Mouse (Mus musculus): ENCODE results near the gene Utp14a.
"Not testable (repeated sequence)": the region's sequence is repeated elsewhere in the genome, so short reads cannot be mapped to it uniquely, and the experiment has no call there.

Utp14a gene

DNA sequence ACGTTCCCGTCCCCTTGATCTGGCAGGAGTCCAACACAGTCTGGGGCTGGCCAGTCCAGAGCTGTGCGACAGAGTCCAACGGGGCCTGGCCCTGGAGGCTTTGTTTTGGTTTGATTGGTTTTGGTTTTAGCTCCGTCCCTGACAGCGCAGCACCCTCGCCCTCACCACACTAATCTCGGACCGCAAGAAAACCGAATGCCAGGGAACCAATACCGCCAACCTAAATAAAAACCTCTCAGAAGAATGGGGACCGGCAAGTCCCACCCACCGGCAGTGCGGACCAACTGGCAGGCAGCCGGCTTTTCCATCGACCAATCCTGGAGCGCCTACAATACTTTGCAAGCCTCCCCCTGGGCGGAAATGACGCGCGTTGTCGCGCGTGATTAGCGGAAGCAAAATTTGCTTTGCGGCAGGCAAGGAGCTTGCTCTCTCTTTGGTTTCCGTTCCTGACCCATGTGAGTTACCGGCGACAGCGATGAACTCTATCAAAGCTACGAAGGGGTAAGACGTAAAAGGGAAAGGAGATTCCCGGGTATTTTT is at the start of gene Utp14a:
TSS of gene Utp14a (plus strand) at position 395 of the 540 bp plus-strand sequence.
- peak; percentile 65 for DNase-seq (ENCODE audit: low spot score)

GRCm38 (mm10) chrX:48207761-48208487 is 48.7 kb upstream of the Utp14a start:
- DNase-seq (ENCODE audit: low spot score) = no peak

DNA sequence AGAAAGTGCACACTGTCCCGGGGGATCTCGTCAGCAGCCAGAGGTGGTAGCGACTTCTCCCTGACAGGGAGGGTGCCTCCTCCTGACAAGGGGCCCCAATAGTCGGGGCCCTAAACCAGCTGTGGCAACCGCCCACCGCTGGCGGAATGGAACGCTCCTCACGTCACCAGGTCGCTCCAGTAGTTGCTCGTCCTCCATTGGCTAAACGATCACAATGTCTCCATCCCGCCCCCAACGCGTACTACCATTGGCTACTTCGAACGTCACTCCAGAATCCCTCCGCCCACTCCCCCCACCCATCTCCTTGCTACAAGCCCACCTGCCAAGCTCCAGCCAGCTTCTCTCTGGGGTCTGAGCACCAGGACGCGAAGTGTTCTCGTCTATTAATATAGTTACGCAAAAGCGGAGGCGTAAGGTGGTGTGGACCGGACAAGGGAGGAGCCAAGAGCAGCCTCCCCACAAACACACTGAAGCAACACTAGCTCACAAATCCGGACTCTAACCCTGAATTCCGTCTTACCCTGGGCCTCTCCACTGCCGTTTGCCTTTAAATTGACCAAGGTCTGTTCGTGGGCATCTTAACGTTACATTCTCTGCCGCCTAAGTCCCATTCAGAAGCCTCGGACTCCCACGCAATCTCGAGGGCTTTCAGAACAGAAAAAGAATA is 48.0 kb upstream of the Utp14a start, which contains the start of gene Zdhhc9:
TSS of gene Zdhhc9 (minus strand) at position 360 of the 667 bp plus-strand sequence.
- peak; percentile 33 for DNase-seq (ENCODE audit: low spot score)

GRCm38 (mm10) chrX:48209746-48210145 is 46.9 kb upstream of the Utp14a start:
- not testable (repeated sequence) for DNase-seq (ENCODE audit: low spot score)

DNA sequence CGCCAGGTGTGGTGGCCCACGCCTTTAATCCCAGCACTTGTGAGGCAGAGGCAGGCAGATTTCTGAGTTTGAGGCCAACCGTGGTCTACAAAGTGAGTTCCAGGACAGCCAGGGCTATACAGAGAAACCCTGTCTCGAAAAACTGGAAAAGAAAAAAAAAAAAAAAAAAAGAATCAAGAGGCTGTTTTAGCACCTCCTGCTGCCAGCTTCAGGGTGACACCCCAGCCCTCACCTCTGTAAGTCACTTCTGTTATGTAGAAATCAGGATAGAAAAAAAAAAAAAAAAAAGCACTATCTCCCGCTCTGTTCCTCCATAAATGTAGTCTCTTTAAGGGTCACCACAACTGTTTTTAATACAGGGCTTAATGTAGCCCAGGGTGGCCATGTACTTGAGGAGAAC is 37.2 kb upstream of the Utp14a start:
- no peak for DNase-seq (ENCODE audit: low spot score)

DNA sequence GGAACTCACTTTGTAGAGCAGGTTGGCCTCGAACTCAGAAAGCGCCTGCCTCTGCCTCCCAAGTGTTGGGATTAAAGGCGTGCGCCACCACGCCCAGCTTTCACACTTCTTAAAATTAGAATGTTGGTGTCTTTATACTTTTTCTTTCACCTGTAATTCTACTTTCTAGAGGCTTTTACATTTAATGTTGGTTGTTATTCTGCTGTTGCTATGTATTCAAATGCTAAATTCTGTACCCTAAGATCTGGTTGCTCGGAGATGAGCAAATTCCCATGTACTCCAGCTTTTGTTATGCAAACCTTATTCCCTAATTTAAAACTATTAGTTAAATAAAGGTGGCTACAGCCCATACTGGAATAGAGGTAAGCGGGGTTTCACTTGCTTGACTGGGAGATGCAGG is 34.0 kb upstream of the Utp14a start:
- no peak for DNase-seq (ENCODE audit: low spot score)

- DNase-seq (ENCODE audit: low spot score) = no peak
These were observed 30.4 kb upstream of the Utp14a start for GRCm38 (mm10) chrX:48226225-48226624.

- no peak for DNase-seq (ENCODE audit: low spot score)
These were observed 22.2 kb upstream of the Utp14a start for GRCm38 (mm10) chrX:48234417-48234816.

DNA sequence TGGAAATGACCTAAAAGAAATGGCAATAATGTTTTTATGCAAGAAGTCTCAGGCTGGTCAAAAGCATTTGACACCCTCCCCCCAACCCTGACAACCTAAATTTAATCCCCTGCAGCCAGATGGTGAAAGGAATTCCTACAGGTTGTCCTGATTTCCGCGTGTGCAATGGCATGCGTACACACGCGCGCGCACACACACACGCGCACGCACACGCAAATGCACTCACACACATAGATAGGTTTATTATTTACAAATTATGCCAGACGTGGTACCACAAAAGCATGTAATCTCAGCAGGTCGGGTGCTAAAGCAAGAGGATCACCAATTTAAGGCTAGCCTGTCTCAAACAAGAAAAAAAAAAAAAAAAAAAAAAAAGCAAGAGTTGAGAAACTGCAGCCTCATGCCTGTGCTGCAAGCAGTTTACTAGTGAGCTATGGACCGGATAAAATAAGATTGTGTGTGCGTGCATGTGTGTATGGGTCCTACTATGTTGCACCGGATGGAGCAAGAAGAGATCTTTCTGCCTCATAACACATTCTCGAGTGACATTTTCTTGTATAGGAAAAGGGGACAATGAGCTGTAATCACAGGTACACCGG is 733 bp upstream of the Utp14a start:
- DNase-seq (ENCODE audit: low spot score) = no peak

DNA sequence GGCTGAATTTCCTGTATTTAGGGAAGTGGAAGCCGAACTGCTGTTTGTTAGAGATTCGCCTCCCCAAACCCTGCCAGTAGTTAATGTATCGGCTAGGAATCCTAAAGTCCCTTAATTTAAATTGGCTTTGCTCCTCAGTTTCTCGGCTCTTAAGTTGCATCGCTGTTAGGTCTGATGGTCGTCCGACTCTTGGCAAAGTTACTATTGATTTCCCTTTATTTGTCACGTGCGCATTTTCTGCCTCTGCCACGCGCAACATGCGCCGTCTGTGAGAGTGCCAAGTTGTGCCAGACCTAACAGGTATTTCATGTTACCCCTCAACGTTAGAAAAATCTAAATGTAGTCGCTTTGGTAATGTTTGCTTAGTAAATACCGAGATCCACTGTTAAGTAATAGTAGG is 349 bp downstream of the Utp14a start:
- DNase-seq (ENCODE audit: low spot score) = no peak

GRCm38 (mm10) chrX:48271671-48272070 is 15.0 kb downstream of the Utp14a start:
- DNase-seq (ENCODE audit: low spot score) = no peak

DNA sequence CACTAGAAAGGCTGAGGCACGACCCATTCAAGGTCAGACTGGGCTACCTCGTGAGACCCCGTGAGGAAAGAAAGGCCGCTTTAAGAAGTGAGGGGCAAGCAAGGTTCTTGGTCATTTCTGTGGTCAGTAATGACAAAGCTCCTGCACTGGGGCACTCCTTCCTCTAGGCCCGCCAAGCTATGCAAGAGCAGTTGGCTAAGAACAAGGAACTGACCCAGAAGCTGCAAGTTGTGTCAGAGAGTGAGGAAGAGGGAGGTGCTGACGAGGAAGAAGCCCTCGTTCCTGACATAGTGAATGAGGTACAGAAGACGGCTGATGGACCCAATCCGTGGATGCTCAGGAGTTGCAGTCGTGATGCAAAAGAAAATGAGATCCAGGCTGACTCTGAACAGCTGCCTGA is 18.0 kb downstream of the Utp14a start:
- DNase-seq (ENCODE audit: low spot score) = no peak

DNA sequence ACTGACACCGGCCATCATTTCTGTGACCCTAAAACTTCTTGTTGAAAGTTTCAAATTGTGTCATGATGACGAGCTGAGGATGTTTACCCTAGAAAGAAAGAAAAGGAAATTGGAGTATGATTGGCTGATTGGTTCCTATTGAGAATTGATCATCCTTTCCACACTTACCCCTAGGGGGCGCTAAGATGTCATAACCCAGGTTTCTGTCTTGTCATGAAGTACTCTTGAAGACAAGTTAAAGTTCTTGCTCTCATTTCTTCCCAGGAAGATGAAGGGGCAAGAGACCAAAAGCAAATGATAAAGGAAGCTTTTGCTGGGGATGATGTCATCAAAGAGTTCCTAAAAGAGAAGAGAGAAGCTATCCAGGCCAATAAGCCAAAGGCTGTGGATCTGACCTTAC is 21.4 kb downstream of the Utp14a start:
- DNase-seq (ENCODE audit: low spot score) = no peak

DNA sequence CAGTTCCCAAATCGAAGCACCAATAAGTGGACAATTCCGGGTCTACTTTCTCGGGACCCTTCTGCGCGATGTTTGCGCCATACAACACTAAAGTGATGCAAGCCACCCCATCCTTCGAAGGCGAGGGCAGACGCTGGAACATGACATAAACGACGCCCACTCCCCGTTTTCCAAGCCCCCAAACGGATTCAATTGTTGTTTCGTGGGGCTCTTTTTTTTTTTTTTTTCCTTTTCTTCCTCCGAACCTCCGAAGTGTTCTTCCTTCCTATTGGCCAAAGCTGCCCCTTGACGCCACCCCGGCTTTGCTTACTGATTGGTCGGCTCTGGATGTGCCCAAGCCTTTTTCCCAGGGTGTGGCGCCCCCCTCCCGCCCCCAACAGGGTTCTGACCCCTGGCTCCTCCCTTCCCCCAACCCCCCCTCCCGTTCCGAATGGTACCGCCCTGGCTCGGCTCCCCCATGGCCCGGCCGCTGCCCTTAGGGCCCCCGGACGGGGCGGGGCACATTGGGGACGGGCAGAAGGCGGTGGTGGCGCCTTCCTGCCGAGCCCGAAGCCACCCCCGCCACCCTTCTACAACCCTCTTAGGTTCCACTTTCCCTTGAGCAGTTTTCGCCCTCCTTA is 27.8 kb downstream of the Utp14a start:
- DNase-seq (ENCODE audit: low spot score) = peak; percentile 12

GRCm38 (mm10) chrX:48285006-48285650 is 28.5 kb downstream of the Utp14a start:
- DNase-seq (ENCODE audit: low spot score) = peak; percentile 17

GRCm38 (mm10) chrX:48285651-48286021 is 29.0 kb downstream of the Utp14a start:
- peak; percentile 10 for DNase-seq (ENCODE audit: low spot score)

DNA sequence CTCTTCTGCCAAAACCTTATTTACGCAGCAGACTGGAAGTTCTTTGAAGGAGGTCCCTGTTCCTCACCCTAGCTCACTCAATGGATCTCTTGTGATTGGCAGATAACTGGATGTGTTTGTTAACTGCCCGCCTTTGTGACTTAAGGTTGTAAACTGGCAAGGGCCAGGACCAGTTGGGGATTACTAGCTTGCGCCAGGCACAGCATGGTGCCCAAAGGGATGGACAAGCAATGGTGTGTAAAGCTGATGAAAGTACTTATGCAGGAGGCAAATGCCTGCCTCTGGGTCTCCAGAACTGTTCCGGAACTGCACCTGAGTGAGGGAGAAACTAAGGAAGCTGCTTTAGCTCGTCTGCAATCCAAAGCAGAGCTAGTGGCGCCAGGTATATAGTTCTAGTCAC is 29.8 kb downstream of the Utp14a start:
- DNase-seq (ENCODE audit: low spot score) = no peak

DNA sequence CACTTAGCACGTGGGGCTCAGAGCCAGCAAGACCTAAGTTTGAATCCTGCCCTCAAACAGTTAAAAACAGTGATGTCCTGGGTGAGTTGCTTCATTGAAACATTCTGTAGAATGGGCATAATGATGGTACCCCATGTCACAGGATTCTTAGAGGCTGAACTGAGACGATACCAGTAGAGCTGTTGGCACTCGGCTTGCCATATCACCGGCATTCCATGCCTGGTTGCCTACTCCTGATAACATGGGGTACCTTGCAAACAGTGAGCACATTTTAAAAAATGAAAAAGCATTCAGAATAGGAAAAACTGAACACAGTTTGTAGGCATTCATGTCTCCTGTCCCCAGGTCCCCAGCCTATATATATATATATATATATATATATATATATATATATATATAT is 31.3 kb downstream of the Utp14a start:
- DNase-seq (ENCODE audit: low spot score) = no peak

DNA sequence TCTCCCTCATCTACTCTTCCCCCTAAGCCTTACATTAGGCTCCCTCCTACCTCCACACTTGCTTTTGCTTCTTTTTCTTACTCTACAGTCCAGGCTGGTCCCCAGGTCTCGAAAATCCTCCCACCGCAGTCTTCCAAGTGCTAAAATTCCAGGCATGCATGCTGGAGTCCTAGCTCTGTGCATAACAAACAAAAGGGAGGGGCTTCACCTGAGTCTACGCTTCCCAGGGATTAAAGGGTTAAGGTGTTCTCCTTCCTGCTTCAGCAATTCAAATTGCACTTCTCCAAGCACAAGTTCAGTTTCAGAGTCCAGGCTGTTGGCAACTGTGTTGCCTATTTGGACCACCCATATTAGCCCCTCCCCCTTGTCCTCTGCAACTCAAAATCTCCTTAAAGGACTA is 34.8 kb downstream of the Utp14a start:
- DNase-seq (ENCODE audit: low spot score) = no peak

GRCm38 (mm10) chrX:48305356-48305755 is 48.7 kb downstream of the Utp14a start:
- DNase-seq (ENCODE audit: low spot score) = no peak

DNA sequence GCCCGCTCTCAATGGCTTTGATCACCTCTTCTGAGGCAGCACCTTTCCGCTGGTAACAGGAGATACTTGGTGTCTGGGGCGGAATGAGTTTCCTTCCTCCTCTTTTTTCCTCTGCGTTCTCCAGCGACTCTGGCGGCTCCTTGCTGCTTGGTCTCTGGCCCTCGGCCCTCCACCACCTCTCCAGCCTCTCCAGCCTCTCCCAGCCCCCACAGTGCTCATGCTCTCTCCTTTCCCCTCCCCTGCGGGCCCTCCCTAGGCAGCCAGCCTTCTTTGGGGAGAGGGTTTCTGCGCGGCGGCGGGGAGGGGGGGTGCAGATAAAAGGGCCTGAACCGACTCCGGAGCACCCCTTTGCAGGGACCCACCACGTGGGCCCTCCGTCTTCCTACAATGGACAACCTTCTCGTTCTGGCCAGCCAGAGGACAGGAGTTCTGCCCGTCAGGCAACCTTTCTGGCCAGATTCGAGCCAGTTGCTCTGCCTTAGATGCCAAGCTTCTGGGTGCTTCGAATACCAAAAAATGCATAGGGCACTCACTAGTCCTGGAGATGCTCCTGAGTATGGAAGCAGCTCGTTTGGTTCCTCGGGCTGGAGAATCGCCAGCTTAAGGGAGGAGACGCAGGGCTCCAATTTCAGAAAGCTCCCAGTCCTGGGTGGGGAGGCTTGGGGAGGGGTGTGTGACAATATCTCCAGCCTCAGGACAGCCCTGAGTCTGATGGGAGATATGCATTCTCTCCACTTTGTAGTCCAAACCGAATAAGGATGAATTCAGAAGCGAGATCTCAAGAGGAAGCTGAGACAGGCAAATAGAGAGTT is 54.2 kb downstream of the Utp14a start:
- no peak for DNase-seq (ENCODE audit: low spot score)
